Comparison of ENCODE assay signal across 28 mouse cellular contexts in genomic region chr2:31372186-31372585, GRCm38 (mm10). TPM values are rescaled to one million over a fixed set of nuclear protein-coding genes. Genes with fewer than 3 reads are reported as not detected.
DNase-seq lines count a peak whose midpoint lies in the region; ATAC-seq and TF ChIP-seq lines count a peak whose summit lies in the region.
"Had no signal": no experiment of that assay in that cellular context is flagged by ENCODE, and none has a peak within 500 bp of the region (broad histone marks: within the 10 kb centered on the region; RNA-seq: fewer than 3 reads in every experiment).

No protein-coding gene starts in this region.

- no peaks in the 10 kb centered on the region; the same call in 1 of the 2 replicates for H3K9me3 ChIP-seq in kidney, postnatal 0 days (replicated peaks; ENCODE audit: low read length)
- H3K9me3 ChIP-seq in E14TG2a.4 (ENCODE audit: low read length) = no peaks in the 10 kb centered on the region
- no peaks in the 10 kb centered on the region; the same call in 1 of the 2 replicates for H3K9me3 ChIP-seq in neural tube, embryonic 15.5 days (replicated peaks)
- H3K9me3 ChIP-seq: intestine, embryonic 15.5 days; liver, embryonic 15.5 days; lung, embryonic 15.5 days had no signal

- WGBS in kidney, postnatal 0 days = 97% methylated on average over 4 of the region's 4 CpGs
- whole genome bisulfite sequencing in neural tube, embryonic 15.5 days = 94% methylated on average over 4 of the region's 4 CpGs

- H3K27ac ChIP-seq in kidney, postnatal 0 days = no peak overlapping the region
- H3K27ac ChIP-seq in neural tube, embryonic 15.5 days (replicated peaks) = peak overlapping the region; percentile 30
- H3K27ac ChIP-seq: forebrain, embryonic 13.5 days; hindbrain, embryonic 10.5 days; intestine, embryonic 15.5 days; liver, embryonic 15.5 days; lung, embryonic 15.5 days; neural tube, embryonic 12.5 days had no signal

- no peak overlapping the region for H3K9ac ChIP-seq in kidney, postnatal 0 days (ENCODE audit: low read depth, low read length)
- no peak overlapping the region for H3K9ac ChIP-seq in neural tube, embryonic 15.5 days (replicated peaks)
- H3K9ac ChIP-seq: forebrain, embryonic 13.5 days; intestine, embryonic 15.5 days; liver, embryonic 15.5 days; lung, embryonic 15.5 days; neural tube, embryonic 12.5 days had no signal

- TF ChIP-seq CTCF in kidney, postnatal 0 days (IDR thresholded peaks at IDR 0.05; ENCODE audit: low read depth) = 0 out of 2 replicates have a peak, but pooled peaks have one; percentile 22
- TF ChIP-seq CTCF in E14TG2a.4 (conservative IDR thresholded peaks at IDR 0.05; ENCODE audit: low read length) = peak; percentile 72

- ATAC-seq in kidney, postnatal 0 days (replicated peaks; ENCODE audit: low FRiP score, low read depth) = no peak
- no peak for ATAC-seq in neural tube, embryonic 15.5 days (ENCODE audit: low FRiP score)
- ATAC-seq: forebrain, embryonic 13.5 days; hindbrain, embryonic 16.5 days; intestine, embryonic 15.5 days; midbrain, embryonic 16.5 days; Patski had no signal

- H3K36me3 ChIP-seq in kidney, postnatal 0 days (ENCODE audit: insufficient read depth, low read length) = no peaks in the 10 kb centered on the region
- H3K36me3 ChIP-seq in E14TG2a.4 (ENCODE audit: insufficient read depth, low read length) = no peaks in the 10 kb centered on the region
- no peaks in the 10 kb centered on the region for H3K36me3 ChIP-seq in neural tube, embryonic 15.5 days
- H3K36me3 ChIP-seq: G1E; hindbrain, embryonic 10.5 days; intestine, embryonic 15.5 days; liver, embryonic 15.5 days; lung, embryonic 15.5 days; neural tube, embryonic 12.5 days had no signal

- no peak overlapping the region for H3K4me2 ChIP-seq in kidney, postnatal 0 days (ENCODE audit: low read length)
- H3K4me2 ChIP-seq in neural tube, embryonic 15.5 days = no peak overlapping the region
- H3K4me2 ChIP-seq: forebrain, embryonic 13.5 days; intestine, embryonic 15.5 days; liver, embryonic 15.5 days; lung, embryonic 15.5 days; midbrain, embryonic 11.5 days; neural tube, embryonic 12.5 days had no signal

- no peak for DNase-seq in kidney, postnatal 0 days (ENCODE audit: low spot score)
- DNase-seq in kidney, adult 9 months = no peak
- peak; percentile 25 for DNase-seq in ES-CJ7 (ENCODE audit: low read depth, low spot score)
- no peak for DNase-seq in left cerebral cortex, postnatal 36 days (ENCODE audit: low spot score in 2 of 2)
- DNase-seq: adrenal gland, adult 2 months; adrenal gland, postnatal 36 days; B cell, adult 2 months; cerebellum, adult 9-10 months; cerebellum, postnatal 36 days; gastrocnemius, postnatal 10 days; heart, postnatal 14 days; kidney, postnatal 25 days; left cerebral cortex, postnatal 4 days; lung, postnatal 36 days had no signal

- H3K4me3 ChIP-seq in kidney, postnatal 0 days (replicated peaks; ENCODE audit: low read depth, low read length) = no peak overlapping the region
- H3K4me3 ChIP-seq in E14TG2a.4 (replicated peaks; ENCODE audit: low read length) = no peak overlapping the region
- no peak overlapping the region for H3K4me3 ChIP-seq in neural tube, embryonic 15.5 days (replicated peaks)
- H3K4me3 ChIP-seq: forebrain, embryonic 13.5 days; hindbrain, embryonic 10.5 days; intestine, embryonic 15.5 days; liver, embryonic 15.5 days; lung, embryonic 15.5 days; neural tube, embryonic 12.5 days had no signal

- H3K27me3 ChIP-seq in kidney, postnatal 0 days (ENCODE audit: insufficient read depth, low read length) = no peaks in the 10 kb centered on the region
- H3K27me3 ChIP-seq in E14TG2a.4 (ENCODE audit: insufficient read depth, low read length) = no peaks in the 10 kb centered on the region; the same call in 1 of the 2 replicates
- no peaks in the 10 kb centered on the region for H3K27me3 ChIP-seq in neural tube, embryonic 15.5 days (replicated peaks)
- H3K27me3 ChIP-seq: forebrain, embryonic 13.5 days; intestine, embryonic 15.5 days; liver, embryonic 15.5 days had no signal

- no peaks in the 10 kb centered on the region for H3K4me1 ChIP-seq in kidney, postnatal 0 days (replicated peaks; ENCODE audit: insufficient read depth, low read length)
- H3K4me1 ChIP-seq in E14TG2a.4 (replicated peaks; ENCODE audit: low read depth, low read length) = no peaks in the 10 kb centered on the region; the same call in 1 of the 2 replicates
- peaks cover 22% of the 10 kb centered on the region for H3K4me1 ChIP-seq in neural tube, embryonic 15.5 days
- H3K4me1 ChIP-seq: forebrain, embryonic 13.5 days; intestine, embryonic 15.5 days; liver, embryonic 15.5 days; lung, embryonic 15.5 days had no signal

- intact Hi-C loops in left cerebral cortex, postnatal 36 days (cut with DNase I) = loop anchor here (5.0 kb wide), 1 partner anchor 45 kb away; no protein-coding TSS in a partner anchor

RNA-seq across cellular contexts. Expression of gene Hmcn2, which starts 58.0 kb away (rescaled TPM):
- polyA plus RNA-seq in kidney, postnatal 0 days (2015; fragmentation: Nextera tagmentation; extraction: Ambion mirVana) = 0.68 and 1.0 TPM in 2 replicates
- 0.44 and 0.51 TPM in 2 replicates for polyA plus RNA-seq in neural tube, embryonic 15.5 days (2015; fragmentation: Nextera tagmentation; extraction: Ambion mirVana)
- under 1 TPM; 0.54 TPM for total RNA-seq in left cerebral cortex, postnatal 36 days (2021)
- polyA plus RNA-seq: G1E; hindbrain, embryonic 10.5 days; kidney, embryonic 14.5 days had no signal
